In the genomic region with DNA sequence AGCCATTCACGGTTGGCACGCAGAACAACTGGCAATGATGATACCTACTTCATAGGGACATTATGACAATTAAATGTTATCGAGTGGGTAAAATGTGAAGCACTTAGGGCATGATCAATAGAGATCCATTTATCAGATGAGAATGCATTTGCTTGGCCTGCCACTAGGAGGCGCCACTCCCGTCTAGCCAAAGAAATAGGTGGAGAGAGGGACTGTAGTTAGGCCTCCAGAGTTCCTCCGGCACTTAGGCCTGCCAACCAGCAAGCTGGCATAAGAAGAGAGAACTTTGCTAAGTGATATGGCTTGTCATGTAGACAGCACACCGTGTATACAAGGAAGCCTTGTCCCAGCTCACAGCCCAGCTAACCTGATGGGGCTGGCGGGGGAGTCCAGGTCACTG, we compare ENCODE assay signal across 1 mouse cellular context.
TF ChIP-seq lines count a peak whose summit lies in the region.

No protein-coding gene starts in this region.

TF ChIP-seq in CH12.LX, 34 proteins besides CTCF, POLR2A, EP300 and RAD21 (continued from another document):
- TF ChIP-seq ZNF384 (IDR thresholded peaks at IDR 0.05; ENCODE audit: low read depth, low read length), result no peak
